Mouse (Mus musculus) gastrocnemius, postnatal 36 days (tissue): ENCODE data around the gene Nans. TPM values are rescaled to one million over a fixed set of nuclear protein-coding genes. Genes with fewer than 3 reads are reported as not detected.
A peak's percentile ranks its signal among the peaks of the same experiment; 100 is the strongest.

ENCODE experiments used
- DNase-seq, 2 experiments: peaks; one replicate each; pipeline ENCODE4 v3.0.0; 2022
- intact Hi-C: fragments of 180-260 bp; cut with DNase I; formaldehyde crosslinking; loops from one replicate; pipeline ENCODE4 v1.15.1; 2025
- long read RNA-seq, 2 experiments: library from polyadenylated mRNA; stranded (forward); transcript quantifications; one replicate each; pipeline ENCODE4 v2.0.0; 2021
- total RNA-seq, 2 experiments: library from RNA; stranded (reverse); gene quantifications; 2 replicates each; pipeline ENCODE4 v1.2.3; 2021

The Nans gene
- total RNA-seq: 10 to 100 TPM; 15.6 to 18.0 TPM
- long read RNA-seq, experiment 1, transcript Nans-201 (6 exons, 2,179 nt): major isoform, 17 of 25 reads
- long read RNA-seq, experiment 1, partial matches to known transcripts: 3 of 25 reads
- long read RNA-seq, experiment 1, other reads (novel, unspliced or antisense): 5 of 25 reads
- long read RNA-seq, experiment 2, transcript Nans-201 (6 exons, 2,179 nt): major isoform, 29 of 36 reads
- long read RNA-seq, experiment 2, partial matches to known transcripts: 3 of 36 reads
- long read RNA-seq, experiment 2, other reads (novel, unspliced or antisense): 4 of 36 reads

DNA sequence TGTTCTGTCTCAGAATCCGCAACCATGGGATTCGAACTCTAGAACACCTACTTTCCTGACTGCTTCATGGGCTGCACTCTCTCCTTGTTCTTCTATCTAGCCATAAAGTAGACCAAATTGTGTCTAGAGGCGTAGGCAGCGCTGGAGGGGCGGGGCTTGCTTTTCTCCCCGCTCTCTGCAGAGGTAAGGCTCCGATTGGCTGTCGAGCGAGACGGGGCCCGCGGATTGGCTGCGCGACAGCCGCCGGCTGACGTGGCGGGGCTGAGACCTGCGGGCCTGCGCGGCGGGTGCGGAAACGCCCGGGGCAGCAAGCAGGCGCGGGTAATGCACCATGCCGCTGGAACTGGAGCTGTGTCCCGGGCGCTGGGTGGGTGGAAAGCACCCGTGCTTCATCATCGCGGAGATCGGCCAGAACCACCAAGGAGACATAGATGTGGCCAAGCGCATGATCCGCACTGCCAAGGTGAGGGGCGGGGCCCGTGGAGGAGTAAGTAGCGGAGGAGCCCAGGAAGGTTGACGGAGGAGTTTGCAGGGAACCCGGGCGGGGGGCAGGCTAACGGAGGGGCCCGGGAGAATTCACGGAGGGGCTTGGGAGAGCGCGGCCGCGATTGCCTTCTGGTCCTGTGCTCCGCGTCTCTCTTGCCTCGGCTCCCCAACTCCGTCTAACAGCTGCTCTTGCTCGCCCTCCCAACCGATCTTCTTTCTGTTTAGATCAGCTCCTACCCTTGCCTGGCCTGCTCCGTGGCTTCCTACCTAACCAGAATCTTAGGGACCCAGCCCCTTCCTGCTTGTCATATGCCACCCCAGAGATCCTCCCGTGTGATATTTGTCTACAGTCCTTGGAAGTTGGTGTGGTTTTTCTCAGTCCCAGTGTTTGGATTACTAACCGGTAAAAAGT, at the start of gene Nans:
TSS of gene Nans (plus strand) at position 221 of the 898 bp plus-strand sequence.
- peak; percentile 85 to 95 for DNase-seq
- intact Hi-C loops: no loop called here

DNA sequence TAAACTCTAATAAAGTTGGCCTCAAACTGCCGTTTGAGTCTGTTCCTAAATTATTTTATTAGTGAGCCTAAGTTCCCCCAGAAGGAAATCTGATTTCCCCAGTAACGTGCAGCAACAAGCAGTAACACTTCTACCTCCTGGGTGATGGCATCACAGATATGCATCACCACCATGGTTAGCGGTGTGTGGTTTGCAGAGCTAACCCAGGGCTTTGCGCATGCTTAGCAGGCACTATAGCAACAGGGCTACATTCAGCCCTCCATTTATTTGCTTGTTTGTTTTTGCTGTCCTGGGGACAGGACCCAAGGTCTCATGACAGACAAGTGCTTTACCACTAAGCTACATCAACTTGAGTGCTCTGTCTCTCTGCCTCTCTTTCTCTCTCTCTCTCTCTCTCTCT, 46.5 kb upstream of the Nans start:
- intact Hi-C loops: loop anchor here (10.0 kb wide), 1 partner anchor 248 kb away; the partner anchor contains the start of gene Xpa
- no peak for DNase-seq

DNA sequence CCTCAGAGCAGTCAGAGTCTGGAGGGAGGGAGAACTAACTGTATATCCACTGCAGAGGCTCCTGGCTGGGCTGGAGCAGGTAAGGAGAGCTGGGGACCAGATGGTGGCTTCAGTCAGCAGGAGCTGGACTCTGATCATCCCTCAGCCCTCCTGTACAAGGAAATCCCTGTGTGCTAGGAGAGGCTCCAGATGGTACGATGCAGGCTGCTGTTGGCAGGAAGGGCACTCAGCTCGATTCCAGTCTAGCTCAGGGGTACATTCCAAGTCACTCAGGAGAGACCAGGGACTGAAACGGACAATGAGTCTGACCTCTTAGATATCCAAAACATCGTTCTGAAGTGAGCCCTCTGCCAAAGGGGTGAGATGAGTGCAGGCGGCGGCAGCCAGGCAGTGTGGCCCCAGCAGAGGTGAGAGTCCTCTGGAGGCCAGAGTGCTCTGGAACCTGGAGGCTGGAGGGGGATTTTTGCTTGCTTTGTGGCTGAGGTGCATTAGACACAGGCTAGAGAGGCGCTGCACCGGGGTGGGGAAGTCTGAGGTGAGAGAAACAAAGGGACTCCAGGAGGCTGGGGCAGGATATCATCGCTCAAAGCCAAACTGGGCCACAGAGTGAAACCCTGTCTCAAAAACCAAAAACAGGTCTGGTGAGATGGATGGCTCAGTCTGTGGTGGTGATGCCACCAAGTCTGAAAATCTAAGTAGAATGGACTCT, 43.7 kb upstream of the Nans start:
- intact Hi-C loops: loop anchor here (5.0 to 10.0 kb wide), 3 partner anchors 53 to 251 kb away; partner anchors contain the start of gene Xpa
- DNase-seq: no peak

DNA sequence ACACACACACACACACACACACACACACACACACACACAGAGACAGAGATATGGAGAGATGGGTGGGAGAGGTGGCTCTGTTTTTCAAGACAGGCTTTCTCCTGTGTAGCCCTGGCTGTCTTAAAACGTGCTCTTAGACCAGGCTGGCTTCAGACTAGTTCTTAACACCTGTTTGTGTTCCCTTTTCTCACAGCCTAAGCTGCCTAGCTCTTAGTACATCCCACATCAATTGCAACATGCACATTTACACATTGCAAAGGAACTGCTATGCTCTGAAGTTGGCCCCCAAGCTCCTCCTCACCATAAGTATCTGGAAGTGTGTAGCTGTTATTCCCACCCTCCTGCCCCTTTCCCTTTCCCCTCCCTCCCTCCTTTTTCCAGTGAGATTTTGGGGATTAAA, 41.6 kb upstream of the Nans start:
- no peak for DNase-seq
- intact Hi-C loops: loop anchor here (5.0 to 10.0 kb wide), 3 partner anchors 55 to 253 kb away; partner anchors contain the start of gene Xpa

DNA sequence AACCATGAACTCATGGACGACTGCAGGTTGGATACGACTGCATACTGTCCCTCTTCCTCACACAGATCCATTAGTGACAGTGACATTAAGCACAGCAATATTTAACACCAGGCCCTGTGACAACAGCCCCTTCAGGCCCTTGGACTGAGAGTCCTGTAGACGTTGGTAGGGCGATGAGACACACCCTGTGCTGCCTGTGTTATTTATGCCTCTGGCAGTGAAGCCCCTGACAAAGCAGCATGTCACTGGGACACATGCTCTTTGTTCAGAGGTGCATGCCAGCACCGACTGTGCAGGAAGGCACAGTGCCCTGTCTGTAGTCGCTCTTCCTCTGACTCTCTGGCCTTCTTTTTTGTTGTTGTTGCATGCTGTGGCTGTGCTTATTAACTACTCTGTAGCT, 40.2 kb upstream of the Nans start:
- intact Hi-C loops: loop anchor here (5.0 to 10.0 kb wide), 3 partner anchors 53 to 254 kb away; partner anchors contain the start of gene Xpa
- DNase-seq: peak in 1 of 2 experiments; percentile 6

DNA sequence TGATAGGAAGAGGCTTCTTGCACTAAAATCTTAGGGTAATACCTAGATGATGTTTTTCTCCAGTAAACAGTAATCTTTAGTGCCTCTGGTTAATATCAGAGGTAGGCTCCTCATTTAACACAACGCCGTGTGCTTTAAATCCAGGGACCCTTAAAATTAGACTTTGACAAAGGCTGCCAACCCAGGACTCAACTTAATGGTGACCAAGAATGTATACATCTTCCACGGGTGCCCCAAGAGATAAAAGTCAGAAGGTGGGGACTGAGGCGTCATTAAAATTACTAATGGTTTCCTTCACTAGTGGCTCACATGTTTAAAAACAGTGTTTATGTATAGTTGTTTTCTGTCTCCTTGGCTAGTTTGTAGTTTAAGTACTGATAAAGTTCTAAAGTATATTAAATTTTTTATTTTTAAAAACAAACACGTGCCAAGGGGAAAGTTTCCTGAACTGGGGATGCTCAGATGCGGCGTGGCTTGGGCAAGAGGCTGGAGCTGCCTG, 39.0 kb upstream of the Nans start:
- intact Hi-C loops: no loop called here
- no peak for DNase-seq

DNA sequence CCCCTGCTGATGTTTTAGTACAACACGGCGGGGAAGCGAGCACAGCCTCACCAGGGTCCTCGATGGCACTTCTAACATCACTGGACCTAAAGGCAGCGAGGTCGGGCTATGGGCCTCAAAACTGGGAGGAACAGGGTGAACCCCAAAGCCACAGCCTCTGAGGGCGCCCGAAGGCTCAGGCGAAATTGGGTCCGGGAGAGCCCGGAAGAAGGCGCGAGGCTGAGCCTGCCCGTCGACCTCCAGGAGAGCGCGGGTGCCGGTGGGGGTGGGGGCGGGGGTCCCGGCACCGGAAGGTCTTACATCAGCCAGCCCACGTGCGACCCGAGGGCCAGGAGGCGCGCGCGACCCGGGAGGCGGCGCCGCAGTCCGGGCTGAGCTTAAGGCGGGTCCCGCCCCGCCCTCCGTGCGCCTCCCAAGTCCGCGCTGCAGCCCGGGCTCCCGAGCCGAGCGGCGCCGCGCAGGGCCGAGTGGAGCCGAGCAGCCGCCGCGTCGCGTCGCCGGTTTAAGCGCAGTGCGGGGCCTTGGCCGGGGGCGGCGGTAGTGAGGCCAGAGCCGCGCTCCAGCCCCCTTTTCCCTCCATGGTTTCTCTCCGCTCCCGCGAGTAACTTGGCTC, 38.4 kb upstream of the Nans start, which contains the start of gene Anp32b:
TSS of gene Anp32b (plus strand) at position 384 of the 613 bp plus-strand sequence.
- intact Hi-C loops: no loop called here

DNA sequence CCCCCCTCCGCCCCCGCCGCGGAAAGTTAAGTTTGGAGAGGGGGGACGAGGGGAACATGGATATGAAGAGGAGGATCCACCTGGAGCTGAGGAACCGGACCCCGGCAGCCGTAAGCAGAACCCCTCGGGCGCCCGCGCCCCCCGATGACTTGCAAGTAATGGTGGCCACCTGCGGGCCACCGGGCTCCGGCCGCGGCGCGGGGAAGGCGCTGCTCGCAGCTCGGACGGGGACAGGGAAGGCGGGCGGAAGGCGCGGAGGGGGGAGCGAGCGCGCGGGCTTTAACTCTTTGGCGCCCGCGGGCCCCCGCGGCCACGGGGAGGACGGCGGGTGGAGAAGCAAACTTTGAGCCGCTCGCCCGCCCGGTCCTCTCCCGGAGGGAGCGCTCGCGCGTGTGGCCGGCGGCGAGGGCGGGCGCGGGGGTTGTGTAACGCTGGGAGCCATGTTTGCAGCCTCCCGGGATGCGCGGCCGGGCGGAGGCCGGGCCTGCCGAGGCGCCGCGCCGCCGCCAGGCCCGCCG, 37.7 kb upstream of the Nans start:
- peak; percentile 47 to 80 for DNase-seq
- intact Hi-C loops: no loop called here

More for the DNA sequence above, 38.4 kb upstream of the Nans start, which contains the start of gene Anp32b:
- DNase-seq: peak; percentile 87 to 89

DNA sequence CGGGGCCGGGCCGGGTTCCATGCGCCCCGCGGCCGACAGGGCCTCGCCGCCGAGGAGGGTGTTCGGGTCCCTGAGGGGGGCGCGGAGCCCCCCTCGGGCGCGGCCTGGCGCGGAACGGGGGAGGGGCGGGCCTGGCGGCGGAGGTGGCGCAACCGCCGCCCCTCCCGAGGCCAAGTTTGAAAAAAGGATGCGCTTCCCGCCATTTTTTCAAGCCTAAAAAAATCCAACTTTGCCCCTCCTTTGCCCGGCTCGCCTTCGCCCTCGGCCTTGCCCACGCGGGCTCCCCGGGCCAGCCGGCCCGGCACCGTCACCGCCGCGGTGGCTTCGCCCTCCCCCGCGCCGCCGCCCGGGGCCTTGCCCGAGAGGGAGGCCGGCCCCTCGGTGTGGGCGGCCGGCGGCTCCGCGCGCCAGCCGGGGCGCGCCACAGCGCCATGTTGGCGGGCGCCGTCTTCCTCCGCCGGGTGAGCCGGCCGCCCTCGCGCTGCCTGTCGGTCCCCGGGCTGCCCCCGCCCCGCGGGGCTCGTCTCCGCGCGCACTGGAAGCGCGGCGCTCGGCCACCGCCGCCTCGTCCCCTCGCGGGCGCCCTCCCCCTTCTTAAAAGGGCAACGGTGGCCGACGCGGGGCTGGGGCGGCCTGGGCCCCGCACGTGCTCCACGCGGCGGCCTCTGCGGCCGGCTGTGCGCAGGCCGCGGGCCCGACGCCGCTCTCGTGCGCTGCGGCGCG, 37.1 kb upstream of the Nans start:
- peak; percentile 61 to 73 for DNase-seq
- intact Hi-C loops: loop anchor here (2.0 kb wide), 1 partner anchor 33 kb away; no protein-coding TSS in a partner anchor

DNA sequence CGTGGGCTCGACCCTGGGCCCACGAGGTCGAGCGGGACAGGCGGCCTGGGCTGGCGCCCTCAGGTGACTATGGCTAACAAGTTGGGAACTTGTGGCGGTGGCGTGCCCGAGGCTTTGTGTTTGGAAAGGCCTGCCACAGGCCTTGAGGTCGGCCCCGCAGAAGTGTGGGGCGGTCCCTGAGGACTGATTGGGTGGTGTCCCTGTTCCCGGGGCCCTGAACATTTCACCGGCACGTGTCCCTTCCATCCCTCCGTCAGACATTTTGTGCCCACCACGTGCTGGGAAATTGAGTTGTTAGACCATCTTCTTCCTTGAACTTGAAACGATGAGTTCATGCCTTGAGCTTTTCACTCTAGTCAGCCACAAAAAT, 36.6 kb upstream of the Nans start:
- peak; percentile 10 to 47 for DNase-seq
- intact Hi-C loops: loop anchor here (2.0 kb wide), 1 partner anchor 32 kb away; no protein-coding TSS in a partner anchor

DNA sequence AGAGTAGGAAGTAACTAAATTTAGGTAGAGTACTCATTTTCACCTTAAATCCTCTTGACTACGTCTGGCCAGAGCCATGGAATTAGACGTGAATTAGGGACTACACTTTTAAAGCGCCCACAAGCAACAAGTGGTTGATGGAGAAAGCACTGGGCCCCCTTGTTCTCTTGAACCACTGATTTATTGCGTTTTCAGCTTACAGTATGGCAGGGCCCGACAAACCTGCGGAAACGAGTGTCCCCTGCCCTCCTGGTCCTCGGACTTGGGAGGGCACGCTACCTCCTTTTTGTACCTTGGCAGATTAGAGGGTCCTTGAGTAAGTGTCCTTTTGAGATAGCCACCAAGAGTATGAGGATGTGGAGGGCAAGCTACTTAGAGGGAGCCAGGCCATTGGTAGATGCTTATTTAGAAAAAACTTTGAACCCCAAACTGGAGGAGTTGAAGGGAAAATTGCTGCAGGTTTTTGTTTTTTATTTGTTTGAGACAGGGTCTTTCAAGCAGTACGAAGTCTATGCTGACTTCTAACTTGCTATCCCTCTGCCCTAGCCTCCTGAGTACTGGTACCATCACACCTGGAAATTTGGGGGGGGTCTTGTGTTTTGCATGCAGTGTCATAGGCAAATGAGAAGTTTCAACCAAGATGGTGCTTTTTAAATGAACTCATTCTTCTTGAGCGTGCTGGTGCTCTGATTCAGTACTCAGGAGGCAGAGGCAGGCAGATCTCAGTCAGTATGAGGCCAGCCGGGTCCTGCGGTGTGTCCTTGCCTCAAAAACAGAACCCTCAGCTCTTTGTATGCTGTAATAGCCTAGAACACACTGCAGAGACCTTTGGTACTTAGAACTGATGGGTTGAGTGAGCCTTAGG, 36.0 kb upstream of the Nans start:
- no peak for DNase-seq
- intact Hi-C loops: loop anchor here (2.0 kb wide), 1 partner anchor 32 kb away; no protein-coding TSS in a partner anchor

DNA sequence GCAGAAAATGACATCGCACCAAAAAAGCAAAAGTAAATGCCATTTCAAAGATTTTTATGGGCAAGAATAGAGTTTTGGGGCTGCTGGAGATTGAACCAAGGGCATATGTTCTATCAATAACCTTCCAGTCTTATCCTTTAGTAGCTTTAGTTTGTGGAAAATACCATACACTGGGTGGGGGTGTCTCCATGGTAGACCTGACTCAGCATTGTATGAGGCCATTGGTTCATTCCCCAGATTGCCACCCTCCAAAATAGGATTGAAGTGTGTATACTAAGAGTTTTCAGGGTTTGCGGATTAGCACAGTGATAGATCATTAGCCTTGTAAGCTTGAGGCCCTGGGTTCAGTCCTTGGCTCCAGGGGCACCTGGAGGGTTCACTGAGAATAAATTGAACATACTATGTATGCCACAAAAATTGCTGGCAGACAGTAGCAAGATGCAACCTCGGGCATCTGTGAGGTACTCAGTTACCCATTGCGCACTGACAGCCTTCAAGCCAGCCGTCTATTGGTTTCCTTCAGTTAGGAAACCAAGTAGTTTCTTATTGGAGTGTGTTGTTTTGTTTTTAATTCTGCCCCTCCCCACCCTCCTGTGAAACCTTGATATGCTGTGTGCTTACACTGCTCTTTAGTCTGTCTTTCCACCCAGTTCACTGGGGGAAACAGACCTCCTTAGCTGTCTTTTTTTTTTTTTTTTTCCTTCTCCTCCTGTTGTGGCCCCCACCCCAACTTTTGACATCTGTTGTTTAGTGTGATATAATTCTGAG, 34.8 kb upstream of the Nans start:
- DNase-seq: no peak
- intact Hi-C loops: no loop called here

DNA sequence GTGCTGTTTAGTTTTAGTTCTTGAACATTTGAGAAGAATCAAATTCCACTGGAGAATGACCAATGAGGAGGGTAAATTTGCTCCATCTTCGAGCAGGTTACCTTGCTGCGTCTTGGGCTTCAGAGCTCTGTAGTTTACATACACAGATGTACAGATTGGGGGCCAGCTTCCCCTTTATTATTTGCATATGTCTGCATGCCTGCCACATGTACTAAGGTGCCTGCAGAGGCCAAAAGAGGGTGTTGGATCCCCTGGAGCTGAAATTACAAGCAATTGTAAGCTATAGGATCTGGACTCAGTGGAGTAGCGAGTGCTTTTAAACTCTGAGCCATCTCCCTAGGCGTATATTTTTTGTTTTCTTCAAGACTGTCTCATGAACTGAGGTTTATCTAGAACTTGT, 32.3 kb upstream of the Nans start:
- no peak for DNase-seq
- intact Hi-C loops: no loop called here

DNA sequence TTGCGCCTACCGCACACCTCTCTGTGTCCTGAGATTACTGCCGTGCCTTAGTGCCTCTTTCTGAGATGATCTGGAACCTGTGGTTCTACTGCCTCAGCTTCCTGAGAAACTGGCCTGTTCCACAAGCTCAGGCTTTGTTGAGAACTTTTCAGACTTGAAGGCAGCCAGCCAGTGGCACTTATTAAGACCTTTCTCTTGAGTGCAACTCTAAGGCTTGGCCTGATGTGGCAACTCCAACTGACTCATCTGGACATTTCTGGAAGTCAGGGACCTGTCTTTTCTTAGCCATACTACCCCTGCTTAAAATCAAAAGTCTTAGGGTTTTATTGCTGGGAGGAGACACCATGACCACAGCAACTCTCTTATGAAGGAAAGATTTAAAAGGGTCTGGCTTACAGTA, 31.9 kb upstream of the Nans start:
- DNase-seq: no peak
- intact Hi-C loops: no loop called here

DNA sequence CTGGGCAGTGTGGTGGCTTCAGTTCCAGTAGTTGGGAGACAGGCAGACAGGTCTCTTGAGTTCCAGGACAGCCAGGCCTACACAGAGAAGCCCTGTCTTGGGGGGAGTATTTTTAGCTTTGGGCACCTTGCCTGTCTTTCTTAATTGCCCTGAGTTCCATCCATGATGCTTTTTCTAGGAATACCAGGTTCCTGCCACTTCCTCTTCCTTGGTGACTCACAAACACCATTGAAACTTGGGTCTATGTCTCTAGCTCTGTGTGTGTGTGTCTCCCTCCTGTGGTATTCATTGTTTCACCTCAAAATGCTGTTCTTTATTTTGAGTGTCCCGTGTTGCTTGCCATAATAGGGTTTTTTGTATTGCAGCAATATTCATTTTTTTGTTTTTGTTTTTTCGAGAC, 30.6 kb upstream of the Nans start:
- DNase-seq: no peak
- intact Hi-C loops: no loop called here

DNA sequence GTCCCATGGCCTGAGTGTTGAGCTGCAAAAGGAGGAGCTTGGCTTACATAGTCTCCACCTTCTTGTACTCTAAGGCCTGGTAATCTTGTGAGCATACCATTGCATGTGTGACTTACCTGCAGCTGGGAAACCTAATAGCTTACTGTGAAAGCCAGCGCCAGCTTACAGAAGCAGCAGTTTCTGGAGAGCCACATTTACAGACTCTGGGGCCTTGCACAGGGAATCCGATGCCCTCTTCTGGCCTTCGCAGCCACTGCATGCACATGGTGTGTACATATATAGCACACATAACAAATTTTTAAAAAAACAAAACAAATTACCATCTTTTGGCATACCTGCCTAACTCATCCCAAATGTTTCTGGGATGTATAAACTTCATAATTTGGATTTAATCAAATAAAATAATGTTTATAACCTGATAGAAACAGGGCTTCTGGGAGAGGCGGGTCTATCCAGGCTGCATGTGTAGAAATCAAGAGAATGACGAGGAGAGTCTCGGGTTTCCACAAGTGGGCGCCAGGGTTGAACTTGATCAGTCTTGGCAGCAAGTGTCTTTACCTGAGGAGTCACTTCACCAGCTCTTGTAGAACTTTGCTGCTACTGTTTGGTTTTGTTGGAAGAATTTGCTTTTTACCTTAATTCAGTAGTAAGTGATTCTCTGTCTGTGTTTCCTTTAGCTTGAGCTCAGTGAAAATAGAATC, 25.8 kb upstream of the Nans start:
- intact Hi-C loops: no loop called here

DNA sequence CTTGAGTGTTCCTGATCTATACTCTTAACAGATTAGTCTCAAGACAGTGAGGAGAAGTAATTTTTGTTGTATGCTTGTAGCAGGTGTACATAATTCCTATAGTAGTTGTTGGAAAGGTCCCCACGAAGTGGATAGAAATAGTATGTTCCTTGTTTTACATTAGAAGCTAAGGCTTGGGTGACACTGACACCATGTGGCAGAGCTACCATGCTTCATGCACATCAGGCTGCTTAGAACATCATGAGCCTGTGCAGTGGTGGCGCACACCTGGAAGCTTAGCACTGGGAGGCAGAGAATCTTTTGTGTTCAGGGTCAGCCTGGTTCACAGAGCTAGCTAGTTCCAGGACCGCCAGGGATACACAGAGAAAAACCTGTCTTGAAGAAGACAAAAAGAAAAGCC, 23.3 kb upstream of the Nans start:
- intact Hi-C loops: no loop called here
- no peak for DNase-seq

More for the DNA sequence above, 25.8 kb upstream of the Nans start:
- no peak for DNase-seq
